Mouse (Mus musculus) forebrain, embryonic 12.5 days (tissue): Measurements from ENCODE around the gene Vmac. TPM values are rescaled to one million over a fixed set of nuclear protein-coding genes. Genes with fewer than 3 reads are reported as not detected.
A peak's percentile ranks its signal among the peaks of the same experiment; 100 is the strongest.

ENCODE experiments used
- ATAC-seq: fragments of 200-750 bp; cut with Nextera tagmentation; 2 replicates; pipeline ENCODE4 v1.8.0; 2017; ENCODE audit warnings: moderate TSS enrichment; ENCODE audit not compliant: low FRiP score
- H3K27ac ChIP-seq: fragments of 300-500 bp; sonication (generic); 2 replicates; pipeline ENCODE4 v1.5.1; 2016; ENCODE audit warnings: mild to moderate bottlenecking
- H3K27me3 ChIP-seq: fragments of 300-500 bp; sonication (generic); 2 replicates; pipeline ENCODE4 v1.6.1; 2016; ENCODE audit warnings: mild to moderate bottlenecking
- H3K36me3 ChIP-seq: fragments of 300-500 bp; sonication (generic); replicated peaks from 2 replicates; pipeline ENCODE4 v1.6.1; 2016; ENCODE audit warnings: mild to moderate bottlenecking
- H3K4me1 ChIP-seq: fragments of 300-500 bp; sonication (generic); 2 replicates; pipeline ENCODE4 v1.6.1; 2016
- H3K4me2 ChIP-seq: fragments of 300-500 bp; sonication (generic); 2 replicates; pipeline ENCODE4 v1.6.1; 2016; ENCODE audit warnings: mild to moderate bottlenecking, moderate library complexity
- H3K4me3 ChIP-seq: fragments of 300-500 bp; sonication (generic); replicated peaks from 2 replicates; pipeline ENCODE4 v1.5.1; 2016; ENCODE audit warnings: mild to moderate bottlenecking
- H3K9ac ChIP-seq: fragments of 300-500 bp; sonication (generic); 2 replicates; pipeline ENCODE4 v1.6.1; 2016; ENCODE audit warnings: mild to moderate bottlenecking
- H3K9me3 ChIP-seq: fragments of 300-500 bp; sonication (generic); 2 replicates; pipeline ENCODE4 v1.6.1; 2016
- WGBS: fragments of 180-500 bp; shearing (Covaris S2); methylation state at CpG from one replicate; pipeline ENCODE4 v1.1.7; 2016; 5-methylcytosine and 5-hydroxymethylcytosine counted together
- polyA plus RNA-seq: library from polyadenylated mRNA; unstranded; fragments of >200 nt; fragmentation: Nextera tagmentation; extraction: Ambion mirVana; gene quantifications from 2 replicates; pipeline ENCODE4 v1.2.1, GENCODE M21; 2016

Gene Vmac
- polyA plus RNA-seq, 1 experiment from 2014 or later: 15.9 TPM

GRCm38 (mm10) chr17:56673647-56674416, 44.0 kb downstream of the Vmac start:
- H3K4me3 ChIP-seq: peak overlapping the region; percentile 100
- H3K27ac ChIP-seq: peak overlapping the region; percentile 83
- peak overlapping the region; percentile 80 for H3K4me2 ChIP-seq
- H3K4me1 ChIP-seq: peaks cover 39% of the 10 kb centered on the region
- H3K36me3 ChIP-seq: peaks cover 31% of the 10 kb centered on the region
- H3K27me3 ChIP-seq: no peaks in the 10 kb centered on the region
- H3K9ac ChIP-seq: peak overlapping the region; percentile 99
- WGBS: 2% methylated on average over 32 of the region's 37 CpGs
- no peaks in the 10 kb centered on the region for H3K9me3 ChIP-seq
- peak; percentile 21 for ATAC-seq

GRCm38 (mm10) chr17:56672941-56673646, 44.7 kb downstream of the Vmac start, which contains the start of gene Ranbp3:
Gene Ranbp3 (plus strand): TSS chr17:56673294.
- peaks cover 27% of the 10 kb centered on the region for H3K36me3 ChIP-seq
- peak within 1 kb of the TSS; percentile 80 for H3K4me2 ChIP-seq
- H3K4me1 ChIP-seq: peaks cover 45% of the 10 kb centered on the region
- peak within 1 kb of the TSS; percentile 100 for H3K4me3 ChIP-seq
- H3K27me3 ChIP-seq: peaks cover 6% of the 10 kb centered on the region
- no peaks in the 10 kb centered on the region for H3K9me3 ChIP-seq
- under 1% methylated on average over 62 of the region's 66 CpGs for WGBS
- H3K27ac ChIP-seq: peak within 1 kb of the TSS; percentile 90
- peak; percentile 94 for ATAC-seq
- H3K9ac ChIP-seq: peak within 1 kb of the TSS; percentile 99

DNA sequence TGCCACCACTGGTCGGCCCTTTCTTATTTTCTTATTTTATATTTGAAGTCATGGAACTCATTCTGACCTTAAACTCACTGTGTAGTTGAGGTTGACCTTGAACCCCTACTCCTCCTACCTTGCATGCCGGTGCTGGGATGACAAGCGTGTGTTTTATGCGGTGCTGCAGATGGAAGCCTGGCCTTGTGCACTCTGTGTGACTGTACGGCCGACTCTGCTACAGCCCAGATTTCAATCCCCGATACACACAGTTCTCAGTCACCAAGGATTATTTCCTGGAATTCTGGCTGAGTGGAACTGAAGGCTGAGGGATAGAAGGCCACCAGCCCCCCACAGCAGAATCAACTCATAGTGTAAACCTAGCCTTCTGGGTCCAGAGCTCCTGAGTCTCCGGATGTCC, 48.1 kb downstream of the Vmac start:
- no peak for ATAC-seq
- WGBS: 88% methylated on average over 8 of the region's 8 CpGs
- Histone ChIP-seq H3K4me1 (peaks cover 20% of the 10 kb centered on the region), H3K9me3 (no peaks in the 10 kb centered on the region), H3K27ac (no peak overlapping the region), H3K4me2 (no peak overlapping the region), H3K9ac (no peak overlapping the region), H3K36me3 (no peaks in the 10 kb centered on the region), H3K27me3 (peaks cover 14% of the 10 kb centered on the region), H3K4me3 (no peak overlapping the region)

DNA sequence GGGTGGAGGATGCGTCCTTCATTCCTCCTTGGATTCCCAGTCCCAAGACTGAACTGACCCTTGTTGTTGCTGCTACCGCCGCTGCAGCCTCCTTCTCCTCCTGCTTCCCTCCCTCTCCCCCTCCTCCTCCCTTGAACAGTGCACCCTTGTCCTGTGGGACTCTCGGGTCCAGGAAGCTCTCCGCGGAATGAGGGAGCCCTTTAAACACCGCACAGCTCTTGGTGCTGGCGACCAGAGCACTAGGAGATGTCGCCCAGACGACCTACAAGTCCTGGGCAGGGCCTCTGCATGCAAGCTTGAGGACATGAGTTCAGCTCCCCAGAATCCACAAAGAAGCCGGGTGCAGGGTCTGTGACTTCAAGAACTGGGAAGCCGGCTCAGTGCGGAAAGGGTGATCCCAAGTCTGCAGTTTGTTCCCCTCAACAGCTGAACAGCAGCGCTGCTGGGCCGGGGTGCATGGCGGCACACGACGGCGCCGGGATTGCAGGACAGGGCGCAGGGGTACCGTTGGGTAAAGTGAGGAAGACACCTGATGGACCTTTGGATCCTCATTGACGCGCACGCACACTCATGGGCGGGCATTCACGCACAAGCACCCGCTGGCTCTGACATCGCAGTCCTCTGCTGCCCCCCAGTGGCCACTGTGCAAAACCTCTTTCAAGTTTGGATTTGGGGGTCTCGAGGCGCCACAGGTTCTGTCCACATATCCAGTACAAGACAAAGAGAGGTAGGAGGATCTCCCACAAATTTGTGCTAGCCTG, 49.3 kb downstream of the Vmac start:
- 5% methylated on average over 31 of the region's 31 CpGs for WGBS
- peaks cover 14% of the 10 kb centered on the region for H3K27me3 ChIP-seq
- no peak for ATAC-seq

GRCm38 (mm10) chr17:56667591-56667990, 50.2 kb downstream of the Vmac start:
- Histone ChIP-seq H3K36me3 (no peaks in the 10 kb centered on the region), H3K27ac (no peak overlapping the region), H3K4me3 (no peak overlapping the region), H3K9ac (no peak overlapping the region), H3K27me3 (peaks cover 14% of the 10 kb centered on the region), H3K4me1 (peaks cover 18% of the 10 kb centered on the region), H3K9me3 (no peaks in the 10 kb centered on the region), H3K4me2 (no peak overlapping the region)
- WGBS: 71% methylated on average over 3 of the region's 3 CpGs
- no peak for ATAC-seq

More for the DNA sequence above, 49.3 kb downstream of the Vmac start:
- Histone ChIP-seq H3K27ac (no peak overlapping the region), H3K4me1 (peaks cover 19% of the 10 kb centered on the region), H3K9ac (peak overlapping the region; percentile 59), H3K36me3 (no peaks in the 10 kb centered on the region), H3K9me3 (no peaks in the 10 kb centered on the region), H3K4me2 (peak overlapping the region; percentile 84), H3K4me3 (peak overlapping the region; percentile 41)

DNA sequence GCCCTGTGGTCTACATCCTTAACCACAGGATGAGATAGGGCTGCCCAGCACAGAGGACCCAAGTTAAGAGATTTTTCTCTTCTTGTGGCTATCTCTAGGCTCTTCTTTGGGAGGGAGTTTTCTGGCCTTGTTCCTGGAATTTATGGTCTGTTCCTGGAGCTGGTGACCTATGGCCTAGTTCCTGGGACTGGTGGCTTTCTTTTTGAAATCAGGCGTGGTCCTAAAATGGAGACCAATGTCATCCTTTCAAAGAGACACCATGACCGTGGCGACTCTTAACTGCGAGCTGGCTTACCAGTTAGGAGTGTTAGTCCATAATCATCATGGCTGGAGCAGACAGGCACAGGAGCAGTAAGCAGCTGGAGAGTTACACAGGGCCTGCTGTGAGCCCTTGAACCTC, 51.4 kb downstream of the Vmac start:
- 94% methylated on average over 4 of the region's 4 CpGs for WGBS
- Histone ChIP-seq H3K9me3 (no peaks in the 10 kb centered on the region), H3K36me3 (no peaks in the 10 kb centered on the region), H3K9ac (no peak overlapping the region), H3K27me3 (peaks cover 14% of the 10 kb centered on the region), H3K4me1 (peaks cover 15% of the 10 kb centered on the region), H3K4me3 (no peak overlapping the region), H3K27ac (no peak overlapping the region), H3K4me2 (no peak overlapping the region)
- ATAC-seq: no peak

DNA sequence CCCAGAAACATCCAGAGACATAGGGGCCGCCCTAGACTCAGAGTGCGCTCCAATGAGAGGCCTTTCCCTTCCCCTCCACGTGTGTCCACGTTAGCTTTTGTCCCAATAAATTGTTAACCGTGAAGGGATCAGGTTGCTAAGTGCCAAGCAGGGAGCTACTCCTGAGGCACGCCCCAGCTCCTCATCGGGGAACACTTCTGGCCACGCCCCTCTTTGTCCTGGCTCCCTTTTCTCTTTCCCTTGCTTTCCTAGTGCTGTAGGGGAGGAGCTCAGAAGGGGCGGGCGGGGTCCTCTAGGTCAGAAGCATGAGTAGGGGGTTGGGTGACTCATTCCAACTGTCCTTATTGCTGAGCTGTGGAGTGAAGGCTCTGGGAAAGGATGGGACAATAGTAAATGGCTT, 53.5 kb downstream of the Vmac start:
- no peak overlapping the region for H3K4me3 ChIP-seq
- H3K4me1 ChIP-seq: peaks cover 15% of the 10 kb centered on the region
- no peaks in the 10 kb centered on the region for H3K36me3 ChIP-seq
- WGBS: under 1% methylated on average over 10 of the region's 10 CpGs
- no peaks in the 10 kb centered on the region for H3K9me3 ChIP-seq
- peak; percentile 19; the same call in 1 of the 2 replicates for ATAC-seq
- 0 out of 2 replicates have a peak overlapping the region, but pooled peaks have one; percentile 13 for H3K27ac ChIP-seq
- peak overlapping the region; percentile 25; the same call in 1 of the 2 replicates for H3K9ac ChIP-seq
- peak overlapping the region; percentile 21 for H3K4me2 ChIP-seq
- H3K27me3 ChIP-seq: peaks cover 14% of the 10 kb centered on the region

Other genes with a start within 250 kb of the Vmac start
- 330 and 331 TPM in 2 replicates for gene Ptprs, start 241.5 kb downstream of the Vmac start, polyA plus RNA-seq
- not detected in 2 replicates for gene Znrf4, start 205.6 kb downstream of the Vmac start, polyA plus RNA-seq
- 0.87 and 1.4 TPM in 2 replicates for gene Gm20219, start 163.6 kb downstream of the Vmac start, polyA plus RNA-seq
- gene Safb2, start 133.4 kb downstream of the Vmac start, polyA plus RNA-seq: 100 and 104 TPM in 2 replicates
- 180 and 187 TPM in 2 replicates for gene Safb, start 133.2 kb downstream of the Vmac start, polyA plus RNA-seq
- gene 2410015M20Rik, start 108.3 kb downstream of the Vmac start, polyA plus RNA-seq: 170 and 173 TPM in 2 replicates
- 1,181 and 1,289 TPM in 2 replicates for gene Rpl36, start 104.6 kb downstream of the Vmac start, polyA plus RNA-seq
- gene Lonp1, start 91.1 kb downstream of the Vmac start, polyA plus RNA-seq: 54.4 and 55.0 TPM in 2 replicates
- gene Catsperd, start 89.9 kb downstream of the Vmac start, polyA plus RNA-seq: 0.42 and 0.77 TPM in 2 replicates
- gene Ranbp3, start 44.7 kb downstream of the Vmac start, polyA plus RNA-seq: 119 and 121 TPM in 2 replicates
- 316 and 323 TPM in 2 replicates for gene Ndufa11, start 255 bp downstream of the Vmac start, polyA plus RNA-seq
- 3.2 and 5.9 TPM in 2 replicates for gene Nrtn, start 39.5 kb upstream of the Vmac start, polyA plus RNA-seq
- 46.6 and 49.4 TPM in 2 replicates for gene Dus3l, start 46.7 kb upstream of the Vmac start, polyA plus RNA-seq
- 1.2 and 1.3 TPM in 2 replicates for gene Prr22, start 52.2 kb upstream of the Vmac start, polyA plus RNA-seq
- gene Rfx2, start 113.0 kb upstream of the Vmac start, polyA plus RNA-seq: 7.2 and 7.8 TPM in 2 replicates
- gene Acsbg2, start 156.4 kb upstream of the Vmac start, polyA plus RNA-seq: not detected in 2 replicates
- 0.50 and 0.59 TPM in 2 replicates for gene 1700061G19Rik, start 157.5 kb upstream of the Vmac start, polyA plus RNA-seq
- 87.6 and 97.8 TPM in 2 replicates for gene Mllt1, start 217.4 kb upstream of the Vmac start, polyA plus RNA-seq